Mouse (Mus musculus): ENCODE results near the gene Emp3. TPM values are rescaled to one million over a fixed set of nuclear protein-coding genes. Genes with fewer than 3 reads are reported as not detected.
A peak's percentile ranks its signal among the peaks of the same experiment; 100 is the strongest.
"Not testable (repeated sequence)": the region's sequence is repeated elsewhere in the genome, so short reads cannot be mapped to it uniquely, and the experiment has no call there.

Gene Emp3
- polyA plus RNA-seq (2015; fragmentation: Nextera tagmentation; extraction: Ambion mirVana): 48.2 and 70.1 TPM in 2 replicates

GRCm38 (mm10) chr7:45921242-45921621 lies at the start of gene Emp3:
Gene Emp3 (minus strand): TSS chr7:45921404.
- Histone ChIP-seq H3K4me1 (peaks cover 37% of the 10 kb centered on the region), H3K9ac (replicated peaks) (peak within 1 kb of the TSS; percentile 17; the same call in 1 of the 2 replicates), H3K27me3 (replicated peaks) (no peaks in the 10 kb centered on the region), H3K4me2 (peak within 1 kb of the TSS; percentile 35), H3K27ac (replicated peaks) (peak within 1 kb of the TSS; percentile 89), H3K9me3 (replicated peaks) (no peaks in the 10 kb centered on the region), H3K36me3 (no peaks in the 10 kb centered on the region), H3K4me3 (replicated peaks) (peak within 1 kb of the TSS; percentile 29)
- ATAC-seq (ENCODE audit: low FRiP score): no peak
- WGBS: 51% methylated on average over 9 of the region's 9 CpGs

- no peaks in the 10 kb centered on the region for H3K36me3 ChIP-seq
- WGBS: 72% methylated on average over 4 of the region's 4 CpGs
- no peaks in the 10 kb centered on the region for H3K9me3 ChIP-seq (replicated peaks)
- no peak for ATAC-seq (ENCODE audit: low FRiP score)
- H3K4me3 ChIP-seq (replicated peaks): no peak overlapping the region
- H3K9ac ChIP-seq (replicated peaks): no peak overlapping the region
- no peak overlapping the region for H3K4me2 ChIP-seq
- H3K27me3 ChIP-seq (replicated peaks): no peaks in the 10 kb centered on the region
- H3K4me1 ChIP-seq: no peaks in the 10 kb centered on the region
- H3K27ac ChIP-seq (replicated peaks): no peak overlapping the region
Observed at GRCm38 (mm10) chr7:45956611-45957010, 35.4 kb upstream of the Emp3 start.

- Histone ChIP-seq H3K4me2 (no peak overlapping the region), H3K36me3 (no peaks in the 10 kb centered on the region), H3K27me3 (replicated peaks) (no peaks in the 10 kb centered on the region), H3K4me3 (replicated peaks) (no peak overlapping the region), H3K27ac (replicated peaks) (no peak overlapping the region), H3K9ac (replicated peaks) (no peak overlapping the region), H3K9me3 (replicated peaks) (no peaks in the 10 kb centered on the region), H3K4me1 (no peaks in the 10 kb centered on the region)
- no peak for ATAC-seq (ENCODE audit: low FRiP score)
- 86% methylated on average over 4 of the region's 4 CpGs for WGBS
Observed at GRCm38 (mm10) chr7:45949061-45949460, 27.9 kb upstream of the Emp3 start.

- H3K9me3 ChIP-seq (replicated peaks); ATAC-seq (ENCODE audit: low FRiP score); H3K27me3 ChIP-seq (replicated peaks); H3K4me3 ChIP-seq (replicated peaks); H3K27ac ChIP-seq (replicated peaks); H3K36me3 ChIP-seq; H3K9ac ChIP-seq (replicated peaks); H3K4me1 ChIP-seq; H3K4me2 ChIP-seq: not testable (repeated sequence)
- 69% methylated on average over 1 of the region's 1 CpGs for WGBS
Observed at GRCm38 (mm10) chr7:45943280-45943679, 22.1 kb upstream of the Emp3 start.

- H3K4me2 ChIP-seq: no peak overlapping the region
- H3K27me3 ChIP-seq (replicated peaks): no peaks in the 10 kb centered on the region
- H3K36me3 ChIP-seq: no peaks in the 10 kb centered on the region
- 84% methylated on average over 9 of the region's 9 CpGs for WGBS
- H3K4me1 ChIP-seq: no peaks in the 10 kb centered on the region
- H3K27ac ChIP-seq (replicated peaks): no peak overlapping the region
- H3K9me3 ChIP-seq (replicated peaks): no peaks in the 10 kb centered on the region
- no peak overlapping the region for H3K4me3 ChIP-seq (replicated peaks)
- ATAC-seq (ENCODE audit: low FRiP score): no peak
- H3K9ac ChIP-seq (replicated peaks): no peak overlapping the region
Observed at GRCm38 (mm10) chr7:45941986-45942385, 20.8 kb upstream of the Emp3 start.

GRCm38 (mm10) chr7:45939836-45940235 lies 18.6 kb upstream of the Emp3 start:
- no peak overlapping the region for H3K4me2 ChIP-seq
- ATAC-seq (ENCODE audit: low FRiP score): no peak
- 43% methylated on average over 2 of the region's 2 CpGs for WGBS
- H3K9ac ChIP-seq (replicated peaks): no peak overlapping the region
- H3K27ac ChIP-seq (replicated peaks): no peak overlapping the region
- no peaks in the 10 kb centered on the region for H3K36me3 ChIP-seq
- no peaks in the 10 kb centered on the region for H3K9me3 ChIP-seq (replicated peaks)
- H3K4me1 ChIP-seq: no peaks in the 10 kb centered on the region
- no peaks in the 10 kb centered on the region for H3K27me3 ChIP-seq (replicated peaks)
- H3K4me3 ChIP-seq (replicated peaks): no peak overlapping the region

- Histone ChIP-seq H3K9ac (replicated peaks) (no peak overlapping the region), H3K27me3 (replicated peaks) (no peaks in the 10 kb centered on the region), H3K36me3 (no peaks in the 10 kb centered on the region), H3K4me1 (no peaks in the 10 kb centered on the region), H3K9me3 (replicated peaks) (no peaks in the 10 kb centered on the region), H3K4me3 (replicated peaks) (no peak overlapping the region), H3K4me2 (no peak overlapping the region), H3K27ac (replicated peaks) (no peak overlapping the region)
- 24% methylated on average over 7 of the region's 7 CpGs for WGBS
- no peak for ATAC-seq (ENCODE audit: low FRiP score)
Observed at GRCm38 (mm10) chr7:45935114-45935513, 13.9 kb upstream of the Emp3 start.

- H3K36me3 ChIP-seq; H3K4me3 ChIP-seq (replicated peaks); H3K27me3 ChIP-seq (replicated peaks); H3K4me2 ChIP-seq; H3K4me1 ChIP-seq; H3K27ac ChIP-seq (replicated peaks); H3K9ac ChIP-seq (replicated peaks); ATAC-seq (ENCODE audit: low FRiP score); H3K9me3 ChIP-seq (replicated peaks): not testable (repeated sequence)
- 86% methylated on average over 12 of the region's 12 CpGs for WGBS
Observed at GRCm38 (mm10) chr7:45933766-45934165, 12.6 kb upstream of the Emp3 start.

GRCm38 (mm10) chr7:45929688-45930087 lies 8.5 kb upstream of the Emp3 start:
- H3K4me2 ChIP-seq: no peak overlapping the region
- peaks cover under 1% of the 10 kb centered on the region; the same call in 1 of the 2 replicates for H3K4me1 ChIP-seq
- H3K36me3 ChIP-seq: no peaks in the 10 kb centered on the region
- H3K9ac ChIP-seq (replicated peaks): no peak overlapping the region
- peaks cover 13% of the 10 kb centered on the region for H3K27me3 ChIP-seq (replicated peaks)
- H3K4me3 ChIP-seq (replicated peaks): no peak overlapping the region
- 89% methylated on average over 1 of the region's 1 CpGs for WGBS
- H3K27ac ChIP-seq (replicated peaks): no peak overlapping the region
- no peaks in the 10 kb centered on the region for H3K9me3 ChIP-seq (replicated peaks)
- no peak for ATAC-seq (ENCODE audit: low FRiP score)

- no peaks in the 10 kb centered on the region for H3K9me3 ChIP-seq (replicated peaks)
- H3K4me2 ChIP-seq: peak overlapping the region; percentile 32
- WGBS: 18% methylated on average over 17 of the region's 23 CpGs
- peaks cover 9% of the 10 kb centered on the region for H3K4me1 ChIP-seq
- no peak for ATAC-seq (ENCODE audit: low FRiP score)
- peaks cover 13% of the 10 kb centered on the region for H3K27me3 ChIP-seq (replicated peaks)
- no peak overlapping the region for H3K27ac ChIP-seq (replicated peaks)
- no peak overlapping the region for H3K4me3 ChIP-seq (replicated peaks)
- no peaks in the 10 kb centered on the region for H3K36me3 ChIP-seq
- H3K9ac ChIP-seq (replicated peaks): no peak overlapping the region
Observed at GRCm38 (mm10) chr7:45928626-45929295, 7.6 kb upstream of the Emp3 start.

- peaks cover 9% of the 10 kb centered on the region for H3K27me3 ChIP-seq (replicated peaks)
- peak overlapping the region; percentile 89 for H3K27ac ChIP-seq (replicated peaks)
- H3K36me3 ChIP-seq: no peaks in the 10 kb centered on the region
- peak overlapping the region; percentile 53 for H3K4me3 ChIP-seq (replicated peaks)
- no peak for ATAC-seq (ENCODE audit: low FRiP score)
- peak overlapping the region; percentile 8; the same call in 1 of the 2 replicates for H3K9ac ChIP-seq (replicated peaks)
- 15% methylated on average over 14 of the region's 14 CpGs for WGBS
- peak overlapping the region; percentile 71 for H3K4me2 ChIP-seq
- peaks cover 21% of the 10 kb centered on the region for H3K4me1 ChIP-seq
- H3K9me3 ChIP-seq (replicated peaks): no peaks in the 10 kb centered on the region
Observed at GRCm38 (mm10) chr7:45924429-45924816, 3.2 kb upstream of the Emp3 start.

GRCm38 (mm10) chr7:45923762-45924428 lies 2.7 kb upstream of the Emp3 start, which contains the start of gene Ccdc114:
Gene Ccdc114 (plus strand): TSS chr7:45924072.
- H3K4me2 ChIP-seq: peak within 1 kb of the TSS; percentile 71
- peaks cover 9% of the 10 kb centered on the region for H3K27me3 ChIP-seq (replicated peaks)
- peak within 1 kb of the TSS; percentile 54 for H3K9ac ChIP-seq (replicated peaks)
- H3K27ac ChIP-seq (replicated peaks): peak within 1 kb of the TSS; percentile 89
- peaks cover 21% of the 10 kb centered on the region for H3K4me1 ChIP-seq
- H3K36me3 ChIP-seq: no peaks in the 10 kb centered on the region
- ATAC-seq (ENCODE audit: low FRiP score): peak; percentile 58
- H3K9me3 ChIP-seq (replicated peaks): no peaks in the 10 kb centered on the region
- WGBS: 6% methylated on average over 24 of the region's 24 CpGs
- peak within 1 kb of the TSS; percentile 53 for H3K4me3 ChIP-seq (replicated peaks)

Data from neural tube, embryonic 15.5 days (tissue).